Mouse (Mus musculus) forebrain, embryonic 10.5 days (tissue): Measurements from ENCODE around the gene Apoc3. TPM values are rescaled to one million over a fixed set of nuclear protein-coding genes. Genes with fewer than 3 reads are reported as not detected.
A peak's percentile ranks its signal among the peaks of the same experiment; 100 is the strongest.

ENCODE experiments used
- DNase-seq: peaks from one replicate; pipeline ENCODE4 v3.0.0-alpha.2; 2017; ENCODE audit warnings: low spot score; ENCODE audit errors: extremely low spot score
- H3K27ac ChIP-seq: fragments of 300-500 bp; sonication (generic); 2 replicates; pipeline ENCODE4 v1.5.1; 2016; ENCODE audit warnings: mild to moderate bottlenecking
- H3K27me3 ChIP-seq: fragments of 300-500 bp; sonication (generic); 2 replicates; pipeline ENCODE4 v1.6.1; 2016; ENCODE audit warnings: mild to moderate bottlenecking; ENCODE audit not compliant: poor library complexity, severe bottlenecking
- H3K36me3 ChIP-seq: fragments of 300-500 bp; sonication (generic); replicated peaks from 2 replicates; pipeline ENCODE4 v1.6.1; 2016; ENCODE audit warnings: mild to moderate bottlenecking, moderate library complexity
- H3K4me1 ChIP-seq: fragments of 300-500 bp; sonication (generic); 2 replicates; pipeline ENCODE4 v1.6.1; 2016
- H3K4me3 ChIP-seq: fragments of 300-500 bp; sonication (generic); 2 replicates; pipeline ENCODE4 v1.5.1; 2016; ENCODE audit warnings: mild to moderate bottlenecking, moderate library complexity
- H3K9me3 ChIP-seq: fragments of 300-500 bp; sonication (generic); 2 replicates; pipeline ENCODE4 v1.6.1; 2016; ENCODE audit warnings: mild to moderate bottlenecking, moderate library complexity
- WGBS: fragments of 180-500 bp; shearing (Covaris S2); methylation state at CpG from one replicate; pipeline ENCODE4 v1.1.7; 2016; 5-methylcytosine and 5-hydroxymethylcytosine counted together
- polyA plus RNA-seq: library from polyadenylated mRNA; unstranded; fragments of >200 nt; fragmentation: Nextera tagmentation; extraction: Ambion mirVana; gene quantifications from 2 replicates; pipeline ENCODE4 v1.2.1, GENCODE M21; 2016

The Apoc3 gene
- polyA plus RNA-seq, 1 experiment from 2014 or later = not detected

DNA sequence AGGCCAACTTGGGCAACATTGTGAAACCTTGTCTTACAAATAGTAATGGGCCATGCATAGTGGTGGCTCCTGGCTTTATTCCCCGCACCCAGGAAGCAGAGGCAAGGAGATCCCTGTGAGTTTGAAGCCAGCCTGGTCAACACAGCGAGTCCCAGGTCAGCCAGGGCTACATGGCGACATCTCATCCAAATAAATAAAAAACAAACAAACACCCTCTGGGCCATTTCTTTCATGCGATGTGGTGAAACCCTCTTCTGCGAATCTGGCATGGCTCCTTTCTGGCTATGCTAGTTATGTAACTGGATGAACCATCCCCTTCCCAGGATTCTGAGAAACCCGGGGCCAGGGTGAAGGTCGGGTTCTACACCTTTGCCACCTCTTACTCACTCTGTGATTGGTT, 20.7 kb upstream of the Apoc3 start:
- H3K4me1 ChIP-seq = 0 out of 2 replicates have a peak, but pooled peaks cover 5% of the 10 kb centered on the region
- no peaks in the 10 kb centered on the region for H3K27me3 ChIP-seq
- H3K4me3 ChIP-seq = no peak overlapping the region
- H3K27ac ChIP-seq = no peak overlapping the region
- no peak for DNase-seq
- H3K36me3 ChIP-seq = no peaks in the 10 kb centered on the region
- no peaks in the 10 kb centered on the region for H3K9me3 ChIP-seq
- WGBS = 89% methylated on average over 7 of the region's 7 CpGs

DNA sequence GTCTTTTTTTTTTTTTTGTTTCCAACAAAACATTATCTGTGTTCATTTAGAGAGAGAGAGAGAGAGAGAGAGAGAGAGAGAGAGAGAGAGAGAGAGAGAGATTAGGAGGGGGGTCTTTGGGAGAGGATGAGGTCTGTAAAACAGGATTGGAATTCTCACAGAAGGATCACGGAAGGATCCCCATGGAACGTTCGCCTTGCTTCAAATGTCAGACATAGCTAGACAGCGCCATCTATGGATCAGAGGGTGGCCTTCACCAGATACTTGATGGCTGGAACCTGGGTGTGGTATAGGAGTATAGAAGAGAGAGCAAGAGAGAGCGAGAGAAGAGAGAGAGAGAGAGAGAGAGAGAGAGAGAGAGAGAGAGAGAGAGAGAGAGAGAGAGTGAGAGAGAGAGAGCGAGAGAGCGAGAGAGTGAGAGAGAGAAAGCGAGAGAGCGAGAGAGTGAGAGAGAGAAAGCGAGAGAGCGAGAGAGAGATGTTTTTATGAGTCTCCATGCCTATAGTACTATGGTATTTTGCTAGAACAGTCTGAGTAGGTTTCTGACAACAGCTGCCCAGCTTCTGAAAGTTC, 11.4 kb upstream of the Apoc3 start:
- Histone ChIP-seq H3K36me3 (no peaks in the 10 kb centered on the region), H3K27me3 (0 out of 2 replicates have a peak, but pooled peaks cover 15% of the 10 kb centered on the region), H3K9me3 (no peaks in the 10 kb centered on the region), H3K4me3 (no peak overlapping the region), H3K27ac (no peak overlapping the region), H3K4me1 (peaks cover 9% of the 10 kb centered on the region; the same call in 1 of the 2 replicates)
- WGBS = 26% methylated on average over 11 of the region's 11 CpGs
- DNase-seq = peak; percentile 70

DNA sequence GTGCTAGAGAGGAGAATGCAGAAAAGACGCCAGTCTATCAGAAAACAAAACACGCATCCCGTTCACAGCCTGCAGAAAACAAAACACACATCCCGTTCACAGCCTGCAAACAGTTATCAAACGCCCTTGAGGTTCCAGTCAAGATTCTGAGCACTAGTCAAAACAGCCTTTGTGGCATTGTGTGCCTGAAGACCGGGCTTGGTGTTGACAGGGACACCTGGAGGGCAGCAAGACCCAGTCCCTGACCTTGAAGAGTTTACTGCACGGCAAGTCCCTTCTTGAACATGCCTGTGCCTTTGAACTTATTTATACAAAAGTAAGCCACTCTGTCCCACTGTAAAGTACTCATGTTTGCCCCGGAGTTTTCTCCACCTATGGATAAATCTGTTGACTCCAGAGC, 8.1 kb upstream of the Apoc3 start:
- no peak overlapping the region for H3K4me3 ChIP-seq
- 68% methylated on average over 8 of the region's 8 CpGs for WGBS
- H3K27ac ChIP-seq = no peak overlapping the region
- no peaks in the 10 kb centered on the region for H3K9me3 ChIP-seq
- H3K4me1 ChIP-seq = peaks cover 9% of the 10 kb centered on the region; the same call in 1 of the 2 replicates
- 0 out of 2 replicates have a peak, but pooled peaks cover 15% of the 10 kb centered on the region for H3K27me3 ChIP-seq
- no peaks in the 10 kb centered on the region for H3K36me3 ChIP-seq
- DNase-seq = no peak

DNA sequence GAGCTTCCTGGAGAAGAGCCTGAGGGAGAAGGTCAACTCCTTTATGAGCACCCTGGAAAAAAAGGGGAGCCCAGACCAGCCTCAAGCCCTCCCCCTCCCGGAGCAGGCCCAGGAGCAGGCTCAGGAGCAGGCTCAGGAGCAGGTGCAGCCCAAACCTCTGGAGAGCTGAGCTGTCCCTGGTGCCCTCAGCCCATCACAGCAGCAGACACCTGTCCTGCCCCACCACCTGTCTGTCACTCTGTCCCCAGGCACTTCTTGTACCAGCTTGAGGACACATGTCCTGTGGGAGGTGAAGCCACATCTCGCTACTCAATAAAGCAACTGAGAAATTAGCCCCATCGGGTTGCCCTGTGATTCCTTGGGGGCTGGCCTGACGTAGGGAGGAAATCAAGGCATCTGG, 7.7 kb upstream of the Apoc3 start:
- Histone ChIP-seq H3K9me3 (no peaks in the 10 kb centered on the region), H3K4me1 (peaks cover 9% of the 10 kb centered on the region; the same call in 1 of the 2 replicates), H3K36me3 (no peaks in the 10 kb centered on the region), H3K4me3 (no peak overlapping the region), H3K27me3 (0 out of 2 replicates have a peak, but pooled peaks cover 12% of the 10 kb centered on the region), H3K27ac (no peak overlapping the region)
- DNase-seq = no peak
- WGBS = 72% methylated on average over 4 of the region's 4 CpGs

DNA sequence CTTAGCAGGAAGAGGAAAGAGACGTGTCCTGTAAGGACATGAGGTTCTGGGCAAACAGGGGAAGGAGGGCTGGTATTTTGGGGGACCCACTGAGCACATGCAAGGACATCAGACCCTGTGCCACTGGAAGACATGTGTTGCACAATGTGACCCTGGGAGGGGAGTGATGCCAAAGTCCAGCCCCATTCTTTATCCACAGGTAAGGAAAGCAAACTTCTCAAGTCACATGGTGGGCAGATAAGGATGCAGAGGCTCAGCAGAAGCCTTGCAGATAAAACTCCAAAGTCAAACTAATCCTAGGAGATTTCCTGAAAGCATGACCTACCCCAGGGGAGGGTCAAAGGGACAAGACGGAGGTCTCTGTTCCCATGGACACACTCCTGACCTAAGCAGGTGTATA, 6.4 kb upstream of the Apoc3 start:
- Histone ChIP-seq H3K36me3 (no peaks in the 10 kb centered on the region), H3K9me3 (no peaks in the 10 kb centered on the region), H3K4me3 (no peak overlapping the region), H3K27ac (no peak overlapping the region), H3K4me1 (peaks cover 9% of the 10 kb centered on the region; the same call in 1 of the 2 replicates), H3K27me3 (0 out of 2 replicates have a peak, but pooled peaks cover 6% of the 10 kb centered on the region)
- 80% methylated on average over 2 of the region's 2 CpGs for WGBS
- DNase-seq = no peak

DNA sequence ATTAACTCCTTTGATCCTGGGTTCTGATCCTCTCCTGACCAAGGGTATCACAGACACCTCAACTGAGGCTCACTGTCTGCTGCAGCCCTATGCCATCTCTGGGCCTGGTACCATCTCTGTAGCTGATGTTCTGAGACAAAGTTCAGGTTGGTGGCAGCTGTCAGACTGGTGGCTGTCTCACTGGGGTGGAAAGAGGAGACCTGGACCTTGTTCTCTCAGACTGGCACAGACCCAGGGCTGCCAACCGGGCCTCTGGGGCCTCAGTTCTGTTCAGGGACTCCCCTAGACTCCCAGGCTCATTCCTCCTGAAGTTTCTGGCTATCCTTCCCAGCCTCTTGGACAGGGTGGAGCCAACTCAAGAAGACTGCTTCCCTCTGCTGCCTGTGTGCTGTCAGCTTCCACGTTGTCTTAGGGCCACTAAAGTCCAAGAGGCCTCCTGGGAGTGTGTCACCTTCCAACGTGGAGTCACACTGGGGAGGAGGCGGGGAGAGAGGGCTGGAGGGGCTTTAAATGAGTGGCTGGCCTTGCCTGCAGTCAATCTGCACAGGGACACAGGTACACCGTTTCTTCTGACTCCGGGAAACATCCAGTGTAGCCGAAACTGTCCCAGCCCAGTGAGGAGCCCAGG, 5.2 kb upstream of the Apoc3 start, which contains the start of gene Apoa4:
Gene Apoa4, plus strand, starts transcription at position 171 of the 628 bp plus-strand sequence.
- Histone ChIP-seq H3K27ac (peak within 1 kb of the TSS; percentile 4; the same call in 1 of the 2 replicates), H3K4me1 (peaks cover 11% of the 10 kb centered on the region; the same call in 1 of the 2 replicates), H3K4me3 (no peak within 1 kb of the TSS), H3K36me3 (no peaks in the 10 kb centered on the region), H3K27me3 (0 out of 2 replicates have a peak, but pooled peaks cover 6% of the 10 kb centered on the region), H3K9me3 (no peaks in the 10 kb centered on the region)
- WGBS = 72% methylated on average over 7 of the region's 7 CpGs
- no peak for DNase-seq

DNA sequence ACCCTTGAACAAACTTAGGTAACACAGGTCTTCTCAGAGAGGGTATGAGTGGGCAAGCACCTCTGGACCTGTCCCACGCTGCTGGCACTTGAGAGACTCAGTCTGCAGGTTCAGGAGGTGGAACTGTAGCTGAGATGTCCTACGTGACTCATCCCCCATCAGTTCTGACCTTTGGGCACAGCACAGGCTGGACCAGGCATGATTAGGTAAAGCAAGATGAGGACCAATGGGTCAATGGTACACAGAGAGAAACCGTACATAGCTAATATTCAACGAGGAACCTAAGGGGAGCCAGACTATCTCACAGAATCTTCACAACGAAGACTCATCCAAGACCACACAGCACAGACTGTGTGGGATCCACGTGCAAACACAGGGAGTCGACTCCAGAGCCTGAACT, 3.4 kb upstream of the Apoc3 start:
- Histone ChIP-seq H3K4me1 (peaks cover 19% of the 10 kb centered on the region), H3K27ac (no peak overlapping the region), H3K9me3 (no peaks in the 10 kb centered on the region), H3K36me3 (no peaks in the 10 kb centered on the region), H3K27me3 (0 out of 2 replicates have a peak, but pooled peaks cover 9% of the 10 kb centered on the region), H3K4me3 (no peak overlapping the region)
- 90% methylated on average over 7 of the region's 7 CpGs for WGBS
- no peak for DNase-seq

DNA sequence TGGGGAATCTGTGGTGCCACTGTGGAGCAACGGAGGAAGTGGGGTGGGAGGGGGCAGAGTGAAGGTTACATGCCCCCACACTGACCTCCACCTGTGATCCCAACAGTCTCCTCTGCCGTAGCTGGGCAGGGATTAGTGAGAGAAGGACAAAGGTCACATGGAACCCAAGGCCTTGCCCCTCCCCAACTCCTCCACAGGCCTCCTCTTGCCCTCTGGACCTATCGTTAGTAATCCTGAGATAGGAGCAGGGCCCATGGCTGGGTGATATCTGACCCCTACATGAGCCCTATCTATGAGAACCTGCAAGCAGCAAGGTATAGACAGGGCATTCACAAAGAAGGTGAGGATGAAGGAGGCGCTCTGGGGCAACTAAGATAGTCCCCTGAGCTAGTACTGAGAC, 213 bp upstream of the Apoc3 start:
- WGBS = 52% methylated on average over 4 of the region's 4 CpGs
- H3K36me3 ChIP-seq = no peaks in the 10 kb centered on the region
- peaks cover 14% of the 10 kb centered on the region for H3K4me1 ChIP-seq
- no peak for DNase-seq
- peaks cover 17% of the 10 kb centered on the region for H3K27me3 ChIP-seq
- no peak overlapping the region for H3K4me3 ChIP-seq
- peak overlapping the region; percentile 46; the same call in 1 of the 2 replicates for H3K27ac ChIP-seq
- H3K9me3 ChIP-seq = no peaks in the 10 kb centered on the region

DNA sequence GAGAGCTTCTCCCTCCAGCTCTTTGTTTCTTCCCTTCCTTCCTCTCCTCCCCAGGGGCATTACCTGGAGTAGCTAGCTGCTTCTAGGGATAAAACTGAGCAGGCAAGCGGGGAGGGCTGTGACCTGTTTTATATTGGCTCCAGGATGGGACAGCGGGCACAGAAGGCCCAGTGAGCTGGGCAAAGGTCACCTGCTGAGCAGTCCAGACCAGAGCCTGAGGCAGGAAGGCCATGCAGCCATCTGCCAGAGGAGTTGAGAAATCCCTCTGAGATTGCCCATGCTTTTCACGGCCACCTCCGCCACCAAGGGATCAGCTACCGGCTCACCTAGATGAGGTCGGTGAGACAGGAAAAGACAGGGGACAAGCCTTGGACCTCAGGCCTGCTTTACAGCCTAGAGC, 240 bp downstream of the Apoc3 start:
- DNase-seq = no peak
- Histone ChIP-seq H3K36me3 (no peaks in the 10 kb centered on the region), H3K4me1 (peaks cover 18% of the 10 kb centered on the region), H3K27me3 (peaks cover 20% of the 10 kb centered on the region), H3K4me3 (no peak overlapping the region), H3K9me3 (no peaks in the 10 kb centered on the region), H3K27ac (peak overlapping the region; percentile 46)
- WGBS = 88% methylated on average over 6 of the region's 6 CpGs

DNA sequence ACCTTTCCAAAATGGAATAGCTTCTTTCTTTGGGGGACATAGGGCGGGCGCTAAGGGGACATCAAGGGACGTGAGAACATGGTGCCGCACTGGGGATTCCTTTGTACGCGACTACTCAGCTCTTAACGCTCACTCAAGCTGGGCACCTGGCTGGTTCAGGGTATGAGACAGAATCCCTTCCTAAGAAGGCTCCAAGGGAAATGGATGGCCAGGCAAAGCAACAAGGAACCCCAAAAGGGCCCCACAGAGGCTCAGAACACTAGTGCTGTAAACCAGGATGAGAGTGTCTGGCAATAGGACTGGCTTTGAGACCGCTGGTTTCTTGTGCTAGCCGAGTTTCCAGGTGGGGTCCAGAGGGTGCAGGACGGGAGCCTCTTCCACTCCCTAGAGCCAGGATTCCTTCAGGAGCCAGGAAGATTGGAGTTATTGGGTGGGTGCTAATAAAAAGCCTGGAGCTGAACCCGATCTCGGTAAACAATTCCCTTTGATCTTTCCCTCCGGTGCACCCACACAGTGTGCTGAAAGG, 4.9 kb downstream of the Apoc3 start:
- 25% methylated on average over 13 of the region's 13 CpGs for WGBS
- DNase-seq = no peak
- no peaks in the 10 kb centered on the region for H3K36me3 ChIP-seq
- peak overlapping the region; percentile 61 for H3K4me3 ChIP-seq
- no peaks in the 10 kb centered on the region for H3K9me3 ChIP-seq
- H3K4me1 ChIP-seq = peaks cover 23% of the 10 kb centered on the region
- peak overlapping the region; percentile 86 for H3K27ac ChIP-seq
- peaks cover 31% of the 10 kb centered on the region for H3K27me3 ChIP-seq

DNA sequence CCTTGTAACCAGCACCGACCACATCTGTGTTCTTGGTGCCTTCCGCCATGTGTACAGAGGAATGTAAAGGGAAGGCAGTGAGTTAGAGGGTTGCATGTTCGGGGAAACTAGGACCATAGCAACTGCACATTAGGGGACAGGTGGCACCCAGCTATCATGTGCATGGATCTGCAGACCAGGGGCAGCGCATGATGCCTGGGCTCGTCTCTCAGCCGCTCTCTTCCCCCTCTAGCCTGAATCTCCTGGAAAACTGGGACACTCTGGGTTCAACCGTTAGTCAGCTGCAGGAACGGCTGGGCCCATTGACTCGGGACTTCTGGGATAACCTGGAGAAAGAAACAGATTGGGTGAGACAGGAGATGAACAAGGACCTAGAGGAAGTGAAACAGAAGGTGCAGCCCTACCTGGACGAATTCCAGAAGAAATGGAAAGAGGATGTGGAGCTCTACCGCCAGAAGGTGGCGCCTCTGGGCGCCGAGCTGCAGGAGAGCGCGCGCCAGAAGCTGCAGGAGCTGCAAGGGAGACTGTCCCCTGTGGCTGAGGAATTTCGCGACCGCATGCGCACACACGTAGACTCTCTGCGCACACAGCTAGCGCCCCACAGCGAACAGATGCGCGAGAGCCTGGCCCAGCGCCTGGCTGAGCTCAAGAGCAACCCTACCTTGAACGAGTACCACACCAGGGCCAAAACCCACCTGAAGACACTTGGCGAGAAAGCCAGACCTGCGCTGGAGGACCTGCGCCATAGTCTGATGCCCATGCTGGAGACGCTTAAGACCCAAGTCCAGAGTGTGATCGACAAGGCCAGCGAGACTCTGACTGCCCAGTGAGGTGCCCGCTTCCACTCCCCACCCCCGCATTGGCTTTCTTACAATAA, 5.6 kb downstream of the Apoc3 start:
- peak overlapping the region; percentile 86 for H3K27ac ChIP-seq
- DNase-seq = peak; percentile 83
- H3K36me3 ChIP-seq = no peaks in the 10 kb centered on the region
- peaks cover 16% of the 10 kb centered on the region for H3K4me1 ChIP-seq
- 15% methylated on average over 37 of the region's 37 CpGs for WGBS
- peaks cover 31% of the 10 kb centered on the region for H3K27me3 ChIP-seq
- H3K4me3 ChIP-seq = peak overlapping the region; percentile 61
- H3K9me3 ChIP-seq = no peaks in the 10 kb centered on the region

DNA sequence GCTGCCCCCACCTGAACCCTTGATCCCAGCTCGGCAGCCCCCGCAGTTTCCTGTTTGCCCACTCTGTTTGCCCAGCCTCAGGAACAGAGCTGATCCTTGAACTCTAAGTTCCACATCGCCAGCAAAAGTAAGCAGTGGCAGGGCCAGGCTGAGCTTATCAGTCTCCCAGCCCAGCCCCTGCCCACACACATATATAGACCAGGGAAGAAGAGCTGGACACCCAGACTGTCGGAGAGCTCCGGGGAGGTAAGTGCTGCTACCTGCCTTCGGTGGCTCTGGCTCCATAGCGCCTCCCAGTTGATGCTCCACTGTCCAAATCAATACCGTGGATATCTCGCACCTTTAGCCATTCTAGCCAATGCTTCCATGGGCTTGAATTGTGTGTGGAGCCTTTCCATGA, 6.9 kb downstream of the Apoc3 start, which contains the start of gene Apoa1:
Gene Apoa1, plus strand, starts transcription at position 90 of the 400 bp plus-strand sequence.
- H3K9me3 ChIP-seq = no peaks in the 10 kb centered on the region
- no peak for DNase-seq
- peaks cover 27% of the 10 kb centered on the region for H3K27me3 ChIP-seq
- 63% methylated on average over 9 of the region's 9 CpGs for WGBS
- peaks cover 2% of the 10 kb centered on the region; the same call in 1 of the 2 replicates for H3K36me3 ChIP-seq
- H3K4me1 ChIP-seq = peaks cover 16% of the 10 kb centered on the region
- no peak within 1 kb of the TSS for H3K27ac ChIP-seq
- no peak within 1 kb of the TSS for H3K4me3 ChIP-seq
